Mouse (Mus musculus) midbrain, embryonic 10.5 days (tissue): ENCODE measurements at regions not wholly inside any gene's neighbourhood (a gene's known extent, or its start where the extent isn't known, plus 50 kb on each side); places are given as distances from the start of the nearest gene placed in this dataset.
A peak's percentile ranks its signal among the peaks of the same experiment; 100 is the strongest.

Experiments used
- DNase-seq: peaks from one replicate; pipeline ENCODE4 v3.0.0-alpha.2; 2017; ENCODE audit warnings: low spot score
- H3K27ac ChIP-seq: fragments of 300-500 bp; sonication (generic); replicated peaks from 2 replicates; pipeline ENCODE4 v1.5.1; 2016; ENCODE audit warnings: mild to moderate bottlenecking
- H3K27me3 ChIP-seq: fragments of 300-500 bp; sonication (generic); 2 replicates; pipeline ENCODE4 v1.6.1; 2016; ENCODE audit warnings: low read depth, mild to moderate bottlenecking; ENCODE audit not compliant: poor library complexity, severe bottlenecking
- H3K36me3 ChIP-seq: fragments of 300-500 bp; sonication (generic); 2 replicates; pipeline ENCODE4 v1.6.1; 2016; ENCODE audit warnings: mild to moderate bottlenecking, moderate library complexity
- H3K4me1 ChIP-seq: fragments of 300-500 bp; sonication (generic); 2 replicates; pipeline ENCODE4 v1.6.1; 2016
- H3K4me3 ChIP-seq: fragments of 300-500 bp; sonication (generic); 2 replicates; pipeline ENCODE4 v1.5.1; 2016; ENCODE audit warnings: mild to moderate bottlenecking, moderate library complexity
- H3K9me3 ChIP-seq: fragments of 300-500 bp; sonication (generic); replicated peaks from 2 replicates; pipeline ENCODE4 v1.6.1; 2016; ENCODE audit warnings: mild to moderate bottlenecking
- WGBS: fragments of 180-500 bp; shearing (Covaris S2); methylation state at CpG from one replicate; pipeline ENCODE4 v1.1.7; 2016; 5-methylcytosine and 5-hydroxymethylcytosine counted together

GRCm38 (mm10) chr14:36691018-36691417 lies 277.6 kb downstream of the Ccser2 start:
- Histone ChIP-seq H3K27ac (no peak overlapping the region), H3K4me3 (no peak overlapping the region), H3K36me3 (no peaks in the 10 kb centered on the region), H3K27me3 (peaks cover 20% of the 10 kb centered on the region; the same call in 1 of the 2 replicates), H3K9me3 (no peaks in the 10 kb centered on the region), H3K4me1 (no peaks in the 10 kb centered on the region)
- 84% methylated on average over 2 of the region's 2 CpGs for WGBS
- DNase-seq, result no peak

- Histone ChIP-seq H3K4me3 (no peak overlapping the region), H3K27ac (no peak overlapping the region), H3K4me1 (peaks cover 6% of the 10 kb centered on the region), H3K27me3 (no peaks in the 10 kb centered on the region), H3K9me3 (no peaks in the 10 kb centered on the region), H3K36me3 (no peaks in the 10 kb centered on the region)
- DNase-seq, result no peak
- WGBS, result 78% methylated on average over 1 of the region's 1 CpGs
These were observed 309.8 kb downstream of the Ccser2 start for GRCm38 (mm10) chr14:36658678-36659263.

- Histone ChIP-seq H3K4me3 (no peak overlapping the region), H3K4me1 (peaks cover 12% of the 10 kb centered on the region), H3K27me3 (no peaks in the 10 kb centered on the region), H3K36me3 (no peaks in the 10 kb centered on the region), H3K27ac (no peak overlapping the region), H3K9me3 (no peaks in the 10 kb centered on the region)
- 93% methylated on average over 3 of the region's 3 CpGs for WGBS
- DNase-seq, result no peak
These were observed 310.4 kb downstream of the Ccser2 start for GRCm38 (mm10) chr14:36658193-36658592.

- H3K9me3 ChIP-seq, result no peaks in the 10 kb centered on the region
- WGBS, result 13% methylated on average over 6 of the region's 6 CpGs
- peaks cover 35% of the 10 kb centered on the region for H3K4me1 ChIP-seq
- H3K27ac ChIP-seq, result peak overlapping the region; percentile 65; the same call in 1 of the 2 replicates
- peak; percentile 65 for DNase-seq
- H3K36me3 ChIP-seq, result no peaks in the 10 kb centered on the region
- peaks cover 23% of the 10 kb centered on the region; the same call in 1 of the 2 replicates for H3K27me3 ChIP-seq
- H3K4me3 ChIP-seq, result no peak overlapping the region
These were observed 315.5 kb downstream of the Ccser2 start for GRCm38 (mm10) chr14:36652982-36653557.

- no peak for DNase-seq
- peaks cover 35% of the 10 kb centered on the region for H3K4me1 ChIP-seq
- H3K9me3 ChIP-seq, result no peaks in the 10 kb centered on the region
- 76% methylated on average over 6 of the region's 6 CpGs for WGBS
- no peaks in the 10 kb centered on the region for H3K36me3 ChIP-seq
- no peak overlapping the region for H3K27ac ChIP-seq
- peaks cover 23% of the 10 kb centered on the region; the same call in 1 of the 2 replicates for H3K27me3 ChIP-seq
- no peak overlapping the region for H3K4me3 ChIP-seq
These were observed 317.4 kb downstream of the Ccser2 start for GRCm38 (mm10) chr14:36651053-36651735.

- no peak overlapping the region for H3K4me3 ChIP-seq
- no peak overlapping the region for H3K27ac ChIP-seq
- H3K27me3 ChIP-seq, result peaks cover 23% of the 10 kb centered on the region; the same call in 1 of the 2 replicates
- no peak for DNase-seq
- WGBS, result 86% methylated on average over 3 of the region's 3 CpGs
- no peaks in the 10 kb centered on the region for H3K9me3 ChIP-seq
- peaks cover 12% of the 10 kb centered on the region; the same call in 1 of the 2 replicates for H3K4me1 ChIP-seq
- no peaks in the 10 kb centered on the region for H3K36me3 ChIP-seq
These were observed 321.9 kb downstream of the Ccser2 start for GRCm38 (mm10) chr14:36646649-36647048.

GRCm38 (mm10) chr14:36646237-36646636 lies 322.3 kb downstream of the Ccser2 start:
- H3K27me3 ChIP-seq, result peaks cover 23% of the 10 kb centered on the region; the same call in 1 of the 2 replicates

GRCm38 (mm10) chr14:36624822-36625221 lies 343.8 kb downstream of the Ccser2 start:
- H3K36me3 ChIP-seq, result no peaks in the 10 kb centered on the region
- no peak overlapping the region for H3K27ac ChIP-seq
- H3K4me1 ChIP-seq, result no peaks in the 10 kb centered on the region
- no peak for DNase-seq
- no peak overlapping the region for H3K4me3 ChIP-seq
- no peaks in the 10 kb centered on the region for H3K27me3 ChIP-seq
- no peaks in the 10 kb centered on the region for H3K9me3 ChIP-seq

More at GRCm38 (mm10) chr14:36646237-36646636, 322.3 kb downstream of the Ccser2 start:
- Histone ChIP-seq H3K27ac (0 out of 2 replicates have a peak overlapping the region, but pooled peaks have one; percentile 18), H3K36me3 (no peaks in the 10 kb centered on the region), H3K9me3 (no peaks in the 10 kb centered on the region), H3K4me3 (no peak overlapping the region), H3K4me1 (peaks cover 8% of the 10 kb centered on the region; the same call in 1 of the 2 replicates)
- DNase-seq, result no peak

- DNase-seq, result no peak
- H3K27ac ChIP-seq, result no peak overlapping the region
- no peaks in the 10 kb centered on the region for H3K4me1 ChIP-seq
- H3K36me3 ChIP-seq, result no peaks in the 10 kb centered on the region
- no peaks in the 10 kb centered on the region for H3K9me3 ChIP-seq
- no peaks in the 10 kb centered on the region for H3K27me3 ChIP-seq
- 84% methylated on average over 1 of the region's 1 CpGs for WGBS
- H3K4me3 ChIP-seq, result no peak overlapping the region
These were observed 344.4 kb downstream of the Ccser2 start for GRCm38 (mm10) chr14:36624134-36624533.

GRCm38 (mm10) chr14:36623036-36623435 lies 345.5 kb downstream of the Ccser2 start:
- H3K36me3 ChIP-seq, result no peaks in the 10 kb centered on the region
- no peak for DNase-seq
- H3K4me1 ChIP-seq, result no peaks in the 10 kb centered on the region
- H3K27ac ChIP-seq, result no peak overlapping the region
- 89% methylated on average over 1 of the region's 1 CpGs for WGBS
- no peaks in the 10 kb centered on the region for H3K27me3 ChIP-seq
- no peaks in the 10 kb centered on the region for H3K9me3 ChIP-seq
- no peak overlapping the region for H3K4me3 ChIP-seq

GRCm38 (mm10) chr14:36618459-36619085 lies 350.0 kb downstream of the Ccser2 start:
- H3K4me1 ChIP-seq, result no peaks in the 10 kb centered on the region
- no peaks in the 10 kb centered on the region for H3K36me3 ChIP-seq
- no peak for DNase-seq
- no peak overlapping the region for H3K4me3 ChIP-seq
- no peaks in the 10 kb centered on the region for H3K27me3 ChIP-seq
- no peak overlapping the region for H3K27ac ChIP-seq
- H3K9me3 ChIP-seq, result no peaks in the 10 kb centered on the region
- 97% methylated on average over 1 of the region's 1 CpGs for WGBS

- Histone ChIP-seq H3K27me3 (no peaks in the 10 kb centered on the region), H3K27ac (no peak overlapping the region), H3K4me3 (no peak overlapping the region), H3K36me3 (no peaks in the 10 kb centered on the region), H3K9me3 (no peaks in the 10 kb centered on the region), H3K4me1 (no peaks in the 10 kb centered on the region)
- 75% methylated on average over 5 of the region's 5 CpGs for WGBS
- no peak for DNase-seq
These were observed 350.6 kb downstream of the Ccser2 start for GRCm38 (mm10) chr14:36617987-36618386.

- 89% methylated on average over 3 of the region's 3 CpGs for WGBS
- no peaks in the 10 kb centered on the region for H3K27me3 ChIP-seq
- H3K36me3 ChIP-seq, result no peaks in the 10 kb centered on the region
- no peak overlapping the region for H3K4me3 ChIP-seq
- no peaks in the 10 kb centered on the region for H3K4me1 ChIP-seq
- no peak overlapping the region for H3K27ac ChIP-seq
- no peaks in the 10 kb centered on the region for H3K9me3 ChIP-seq
- DNase-seq, result no peak
These were observed 353.7 kb downstream of the Ccser2 start for GRCm38 (mm10) chr14:36614926-36615325.
